Mouse (Mus musculus) heart, embryonic 11.5 days (tissue): Measurements from ENCODE around the gene Set. TPM values are rescaled to one million over a fixed set of nuclear protein-coding genes. Genes with fewer than 3 reads are reported as not detected.

ENCODE experiments used
- ATAC-seq: fragments of 200-750 bp; cut with Nextera tagmentation; replicated peaks from 2 replicates; pipeline ENCODE4 v1.8.0; 2017; ENCODE audit warnings: moderate library complexity; ENCODE audit not compliant: insufficient number of reproducible peaks, low FRiP score, low TSS enrichment
- H3K27ac ChIP-seq: fragments of 300-500 bp; sonication (generic); 2 replicates; pipeline ENCODE4 v1.5.1; 2014; ENCODE audit warnings: mild to moderate bottlenecking, low read depth, low read length
- H3K27me3 ChIP-seq: fragments of 300-500 bp; sonication (generic); 2 replicates; pipeline ENCODE4 v1.6.1; 2014; ENCODE audit warnings: mild to moderate bottlenecking, low read length, mixed read lengths; ENCODE audit not compliant: control insufficient read depth, insufficient read depth
- H3K36me3 ChIP-seq: fragments of 300-500 bp; sonication (generic); 2 replicates; pipeline ENCODE4 v1.6.1; 2014; ENCODE audit warnings: mild to moderate bottlenecking, low read length, moderate library complexity, mixed read lengths; ENCODE audit not compliant: control insufficient read depth, insufficient read depth
- H3K4me1 ChIP-seq: fragments of 300-500 bp; sonication (generic); 2 replicates; pipeline ENCODE4 v1.6.1; 2014; ENCODE audit warnings: low read length; ENCODE audit not compliant: control insufficient read depth, insufficient read depth
- H3K4me2 ChIP-seq: fragments of 300-500 bp; sonication (generic); 2 replicates; pipeline ENCODE4 v1.6.1; 2014; ENCODE audit warnings: mild to moderate bottlenecking, moderate library complexity
- H3K4me3 ChIP-seq: fragments of 300-500 bp; sonication (generic); 2 replicates; pipeline ENCODE4 v1.5.1; 2014; ENCODE audit warnings: low read depth, low read length
- H3K9ac ChIP-seq: fragments of 300-500 bp; sonication (generic); 2 replicates; pipeline ENCODE4 v1.6.1; 2014; ENCODE audit warnings: mild to moderate bottlenecking, low read depth, low read length, moderate library complexity
- H3K9me3 ChIP-seq: fragments of 300-500 bp; sonication (generic); replicated peaks from 2 replicates; pipeline ENCODE4 v1.6.1; 2016; ENCODE audit warnings: low read length; ENCODE audit not compliant: control insufficient read depth
- WGBS: fragments of 180-500 bp; shearing (Covaris S2); extraction: QIAGEN DNeasy Blood & Tissue Kit; methylation state at CpG from one replicate; pipeline ENCODE4 v1.1.7; 2014; ENCODE audit not compliant: insufficient replicate concordance; 5-methylcytosine and 5-hydroxymethylcytosine counted together
- polyA plus RNA-seq: library from polyadenylated mRNA; unstranded; fragments of >200 nt; fragmentation: Nextera tagmentation; extraction: Ambion mirVana; gene quantifications from 2 replicates; pipeline ENCODE4 v1.2.1, GENCODE M21; 2014

Gene Set
- polyA plus RNA-seq, 1 experiment from 2014 or later, result 322 TPM

DNA sequence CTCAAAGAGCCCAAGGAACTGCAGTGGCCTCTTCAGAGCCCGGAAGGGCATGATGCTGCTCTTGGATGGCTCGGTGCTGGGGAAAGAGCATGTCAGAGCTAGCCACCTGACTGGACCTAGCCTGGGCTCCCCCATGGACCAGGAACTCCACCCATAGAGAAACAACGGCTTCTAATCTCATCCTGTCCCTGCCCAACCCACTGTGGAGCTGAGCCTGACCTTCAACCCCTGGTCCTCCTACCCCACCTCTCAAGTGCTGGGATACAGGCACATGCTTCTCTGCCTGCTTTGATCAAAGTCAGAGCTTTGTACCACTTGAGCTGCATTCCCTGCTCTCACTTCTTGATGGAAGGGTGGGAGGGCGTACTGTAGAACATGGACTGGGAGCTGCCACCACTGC, 51.1 kb downstream of the Set start:
- H3K4me3 ChIP-seq, result no peak overlapping the region
- WGBS, result 68% methylated on average over 4 of the region's 4 CpGs
- H3K27me3 ChIP-seq, result no peaks in the 10 kb centered on the region
- H3K9ac ChIP-seq, result no peak overlapping the region
- H3K4me2 ChIP-seq, result no peak overlapping the region
- H3K27ac ChIP-seq, result no peak overlapping the region
- H3K9me3 ChIP-seq, result no peaks in the 10 kb centered on the region
- no peaks in the 10 kb centered on the region for H3K4me1 ChIP-seq
- ATAC-seq, result no peak
- H3K36me3 ChIP-seq, result peaks cover 29% of the 10 kb centered on the region

DNA sequence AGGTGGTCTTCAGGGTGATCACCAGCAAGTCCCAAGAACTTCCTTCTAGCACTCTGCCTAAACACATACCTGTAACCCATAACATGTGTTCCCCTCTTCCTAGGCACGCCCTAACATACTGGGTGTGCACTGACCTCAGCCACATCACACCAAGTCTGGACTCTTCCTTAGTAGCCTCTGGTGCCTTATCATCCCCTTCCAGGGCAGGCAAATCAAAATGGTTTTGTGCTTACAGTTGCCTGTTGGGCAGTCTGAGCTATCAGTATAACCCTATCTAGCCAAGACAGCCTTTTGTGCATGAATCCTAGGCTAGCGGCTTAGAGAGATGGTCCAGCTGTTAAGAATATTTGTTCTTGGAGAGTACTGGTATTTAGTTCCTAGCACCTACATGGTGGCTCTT, 54.3 kb downstream of the Set start:
- H3K9me3 ChIP-seq, result no peaks in the 10 kb centered on the region
- no peaks in the 10 kb centered on the region for H3K4me1 ChIP-seq
- 80% methylated on average over 2 of the region's 2 CpGs for WGBS
- H3K9ac ChIP-seq, result no peak overlapping the region
- ATAC-seq, result no peak
- peaks cover 28% of the 10 kb centered on the region for H3K36me3 ChIP-seq
- H3K4me3 ChIP-seq, result no peak overlapping the region
- H3K27ac ChIP-seq, result no peak overlapping the region
- H3K27me3 ChIP-seq, result no peaks in the 10 kb centered on the region
- no peak overlapping the region for H3K4me2 ChIP-seq

DNA sequence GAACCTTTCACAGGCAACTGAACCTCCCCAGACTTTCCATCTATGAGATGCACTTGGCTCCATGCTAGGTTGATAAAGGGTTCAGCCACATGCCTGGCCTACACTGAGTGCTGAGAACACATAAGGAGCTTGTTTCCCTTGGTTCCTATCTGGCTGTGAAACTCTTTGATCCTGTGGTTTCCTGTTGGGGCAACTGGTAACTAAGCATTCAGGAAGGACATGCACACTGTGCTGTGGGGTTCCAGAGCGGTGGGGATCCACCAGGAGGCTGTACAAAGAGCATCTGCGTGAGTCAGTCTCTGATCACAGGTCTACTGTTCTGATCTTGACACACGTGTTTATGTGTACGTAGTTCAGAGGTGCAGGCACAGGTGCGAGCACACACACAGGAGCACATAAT, 55.4 kb downstream of the Set start:
- ATAC-seq, result no peak

DNA sequence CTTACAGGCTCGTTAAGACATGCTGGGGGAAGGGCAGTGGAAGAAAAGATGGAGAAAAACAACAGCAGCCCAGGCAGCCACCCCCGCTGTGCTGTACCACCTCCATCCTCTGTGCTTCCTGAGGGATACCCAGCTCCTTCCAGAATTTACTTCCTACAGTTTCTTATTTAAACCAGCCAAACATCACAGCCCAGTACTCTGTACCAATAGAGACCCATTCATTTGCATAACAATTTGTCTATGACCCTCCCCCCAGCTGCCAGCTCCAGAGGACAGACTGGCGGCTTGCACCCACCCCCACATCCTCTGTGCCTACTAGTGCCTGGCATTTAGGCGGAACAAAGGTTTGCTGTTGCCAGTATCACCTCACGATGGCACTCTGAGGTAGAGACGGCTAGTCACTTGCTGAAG, 62.5 kb downstream of the Set start:
- Histone ChIP-seq H3K4me3 (no peak overlapping the region), H3K27me3 (no peaks in the 10 kb centered on the region), H3K9ac (no peak overlapping the region), H3K4me2 (no peak overlapping the region), H3K4me1 (peaks cover 6% of the 10 kb centered on the region), H3K27ac (no peak overlapping the region), H3K9me3 (no peaks in the 10 kb centered on the region), H3K36me3 (peaks cover 3% of the 10 kb centered on the region; the same call in 1 of the 2 replicates)
- 42% methylated on average over 6 of the region's 6 CpGs for WGBS
- no peak for ATAC-seq

More for the DNA sequence above, 55.4 kb downstream of the Set start:
- H3K27me3 ChIP-seq, result no peaks in the 10 kb centered on the region
- H3K4me3 ChIP-seq, result no peak overlapping the region
- H3K4me1 ChIP-seq, result no peaks in the 10 kb centered on the region
- no peak overlapping the region for H3K4me2 ChIP-seq
- no peaks in the 10 kb centered on the region for H3K9me3 ChIP-seq
- H3K36me3 ChIP-seq, result peaks cover 28% of the 10 kb centered on the region
- WGBS, result 86% methylated on average over 5 of the region's 5 CpGs
- no peak overlapping the region for H3K27ac ChIP-seq
- H3K9ac ChIP-seq, result no peak overlapping the region

DNA sequence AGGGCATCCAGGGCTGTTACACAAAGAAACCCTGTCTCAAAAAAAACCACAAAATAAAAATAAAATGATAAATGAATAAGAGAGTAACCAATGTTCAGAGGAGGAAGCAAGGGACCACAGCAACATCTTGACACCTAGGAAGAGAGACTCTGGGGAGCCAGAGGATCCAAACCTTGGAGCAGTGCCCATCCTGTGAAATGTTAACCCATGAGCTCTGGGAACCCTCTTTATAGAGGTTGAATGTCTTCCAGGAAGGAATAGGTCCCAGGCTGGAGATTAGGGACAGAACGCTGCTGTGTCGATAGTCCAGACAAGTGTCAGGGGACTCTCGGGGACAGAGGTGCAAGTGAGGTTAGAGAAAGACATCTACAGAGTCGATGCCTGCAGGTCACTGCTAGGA, 63.1 kb downstream of the Set start:
- Histone ChIP-seq H3K4me2 (no peak overlapping the region), H3K4me1 (peaks cover 10% of the 10 kb centered on the region), H3K9me3 (no peaks in the 10 kb centered on the region), H3K36me3 (peaks cover 3% of the 10 kb centered on the region; the same call in 1 of the 2 replicates), H3K27me3 (no peaks in the 10 kb centered on the region), H3K27ac (no peak overlapping the region), H3K4me3 (no peak overlapping the region), H3K9ac (no peak overlapping the region)
- ATAC-seq, result no peak
- 76% methylated on average over 4 of the region's 4 CpGs for WGBS

Other genes starting within 250 kb of the Set start
- 17.4 and 18.1 TPM in 2 replicates for gene Urm1, start 237.3 kb upstream of the Set start, polyA plus RNA-seq
- 17.9 and 18.4 TPM in 2 replicates for gene Cercam, start 188.2 kb upstream of the Set start, polyA plus RNA-seq
- gene Odf2, start 168.2 kb upstream of the Set start, polyA plus RNA-seq, result 56.3 and 62.0 TPM in 2 replicates
- 34.3 and 39.0 TPM in 2 replicates for gene Gle1, start 122.0 kb upstream of the Set start, polyA plus RNA-seq
- gene Sptan1, start 91.8 kb upstream of the Set start, polyA plus RNA-seq, result 154 and 157 TPM in 2 replicates
- 17.5 and 17.6 TPM in 2 replicates for gene Wdr34, start 8.5 kb upstream of the Set start, polyA plus RNA-seq
- gene Pkn3, start 20.3 kb downstream of the Set start, polyA plus RNA-seq, result 11.0 and 11.2 TPM in 2 replicates
- gene Zdhhc12, start 36.3 kb downstream of the Set start, polyA plus RNA-seq, result 56.3 and 59.1 TPM in 2 replicates
- gene Zer1, start 67.2 kb downstream of the Set start, polyA plus RNA-seq, result 5.4 and 7.1 TPM in 2 replicates
- gene Tbc1d13, start 76.4 kb downstream of the Set start, polyA plus RNA-seq, result 8.2 and 9.1 TPM in 2 replicates
- gene Endog, start 114.1 kb downstream of the Set start, polyA plus RNA-seq, result 30.0 and 33.4 TPM in 2 replicates
- 41.2 and 43.4 TPM in 2 replicates for gene Spout1, start 121.1 kb downstream of the Set start, polyA plus RNA-seq
- gene Kyat1, start 148.5 kb downstream of the Set start, polyA plus RNA-seq, result 13.6 and 15.5 TPM in 2 replicates
- 38.1 and 46.9 TPM in 2 replicates for gene Lrrc8a, start 180.3 kb downstream of the Set start, polyA plus RNA-seq
- 0.49 TPM in 1 of 2 replicates, not detected in the other for gene Gm28035, start 183.2 kb downstream of the Set start, polyA plus RNA-seq
- gene Phyhd1, start 208.8 kb downstream of the Set start, polyA plus RNA-seq, result 4.7 and 7.4 TPM in 2 replicates
- not detected in 2 replicates for gene Gm28038, start 223.7 kb downstream of the Set start, polyA plus RNA-seq
- gene Dolk, start 229.0 kb downstream of the Set start, polyA plus RNA-seq, result 26.6 and 27.7 TPM in 2 replicates
- gene Nup188, start 229.0 kb downstream of the Set start, polyA plus RNA-seq, result 34.2 and 37.4 TPM in 2 replicates